Mouse (Mus musculus) ZHBTc4 (cell line): Measurements from ENCODE around the gene Hoxd11.
A peak's percentile ranks its signal among the peaks of the same experiment; 100 is the strongest.

ENCODE experiments used
- DNase-seq: peaks from one replicate; pipeline ENCODE4 v3.0.0-alpha.2; 2011; ENCODE audit warnings: low read depth, low spot score

The Hoxd11 gene

GRCm38 (mm10) chr2:74678891-74679595, at the start of gene Hoxd11:
Hoxd11 (plus strand) TSS chr2:74679557.
- DNase-seq, result peak; percentile 46

GRCm38 (mm10) chr2:74635412-74635811, 43.9 kb upstream of the Hoxd11 start:
- DNase-seq, result peak; percentile 45

- no peak for DNase-seq
Observed at GRCm38 (mm10) chr2:74642431-74642830, 36.9 kb upstream of the Hoxd11 start.

GRCm38 (mm10) chr2:74645631-74646030, 33.7 kb upstream of the Hoxd11 start:
- no peak for DNase-seq

- DNase-seq, result peak; percentile 13
Observed at GRCm38 (mm10) chr2:74647082-74647864, 32.1 kb upstream of the Hoxd11 start.

- no peak for DNase-seq
Observed at GRCm38 (mm10) chr2:74652996-74653340, 26.4 kb upstream of the Hoxd11 start.

- no peak for DNase-seq
Observed at GRCm38 (mm10) chr2:74653781-74654535, 25.4 kb upstream of the Hoxd11 start.

- peak; percentile 23 for DNase-seq
Observed at GRCm38 (mm10) chr2:74654743-74655419, 24.5 kb upstream of the Hoxd11 start.

- DNase-seq, result peak; percentile 79
Observed at GRCm38 (mm10) chr2:74655420-74655781, 24.0 kb upstream of the Hoxd11 start.

- DNase-seq, result peak; percentile 77
Observed at GRCm38 (mm10) chr2:74655821-74656631, 23.3 kb upstream of the Hoxd11 start.

- no peak for DNase-seq
Observed at GRCm38 (mm10) chr2:74656632-74657021, 22.7 kb upstream of the Hoxd11 start.

- DNase-seq, result peak; percentile 63
Observed at GRCm38 (mm10) chr2:74657251-74658023, 21.9 kb upstream of the Hoxd11 start.

GRCm38 (mm10) chr2:74658024-74658666, 21.2 kb upstream of the Hoxd11 start:
- no peak for DNase-seq

GRCm38 (mm10) chr2:74658667-74659371, 20.5 kb upstream of the Hoxd11 start:
- peak; percentile 71 for DNase-seq

GRCm38 (mm10) chr2:74659507-74660005, 19.8 kb upstream of the Hoxd11 start, which contains the start of gene Evx2:
Evx2 (minus strand) TSS chr2:74659557.
- DNase-seq, result peak; percentile 35

GRCm38 (mm10) chr2:74660421-74661375, 18.7 kb upstream of the Hoxd11 start:
- DNase-seq, result peak; percentile 23

- peak; percentile 60 for DNase-seq
Observed at GRCm38 (mm10) chr2:74661685-74662084, 17.7 kb upstream of the Hoxd11 start.
